Mouse (Mus musculus): ENCODE results near the gene Pcbp3. TPM values are rescaled to one million over a fixed set of nuclear protein-coding genes. Genes with fewer than 3 reads are reported as not detected.
"Not testable (repeated sequence)": the region's sequence is repeated elsewhere in the genome, so short reads cannot be mapped to it uniquely, and the experiment has no call there.

Gene Pcbp3
- total RNA-seq (2017): 7.8 and 14.0 TPM in 2 replicates

GRCm38 (mm10) chr10:76961790-76962489 is at the start of gene Pcbp3:
Pcbp3 (minus strand) TSS chr10:76961887.
- peak; percentile 97 for ATAC-seq (replicated peaks; ENCODE audit: low read depth, poor library complexity, severe bottlenecking)

DNA sequence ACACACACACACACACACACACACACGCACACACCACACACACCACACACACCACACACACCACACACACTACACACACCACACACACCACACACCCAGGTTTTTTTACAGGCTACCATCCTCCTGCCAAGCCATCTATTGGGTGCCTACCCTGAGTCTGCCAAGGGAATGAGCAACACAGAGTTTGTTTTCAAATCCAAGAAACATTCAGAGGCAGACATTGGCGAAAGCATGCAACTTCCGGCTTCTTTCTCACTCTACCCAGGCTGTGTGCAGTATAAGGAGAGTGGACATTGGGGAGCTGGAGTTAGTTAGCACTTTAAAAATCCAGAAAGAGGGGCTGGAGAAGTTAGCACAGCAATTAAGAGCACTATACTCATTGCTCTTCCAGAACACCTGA is 47.0 kb upstream of the Pcbp3 start:
- ATAC-seq (replicated peaks; ENCODE audit: low read depth, poor library complexity, severe bottlenecking): no peak

GRCm38 (mm10) chr10:77008109-77008561 is 46.4 kb upstream of the Pcbp3 start:
- no peak for ATAC-seq (replicated peaks; ENCODE audit: low read depth, poor library complexity, severe bottlenecking)

GRCm38 (mm10) chr10:77007433-77008108 is 45.9 kb upstream of the Pcbp3 start:
- ATAC-seq (replicated peaks; ENCODE audit: low read depth, poor library complexity, severe bottlenecking): no peak

DNA sequence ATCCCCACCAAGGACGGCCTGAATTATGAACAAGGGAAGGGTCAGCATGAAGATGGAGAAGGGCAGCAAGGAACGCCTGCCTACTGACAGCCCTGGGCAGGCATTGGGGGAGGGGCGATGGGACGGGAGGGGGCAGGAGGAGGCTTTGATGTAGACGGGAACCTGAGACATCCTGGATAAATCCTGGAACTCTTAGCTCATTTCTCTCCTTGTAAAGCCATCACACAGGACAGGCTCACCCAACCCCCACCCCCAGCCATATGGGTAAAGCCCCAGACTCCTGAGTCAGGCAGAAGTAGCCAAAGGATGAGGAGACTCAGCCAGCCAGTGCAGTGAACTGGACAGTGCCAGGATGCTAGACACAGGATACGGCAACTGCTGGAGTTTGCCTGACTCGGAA is 43.2 kb upstream of the Pcbp3 start:
- ATAC-seq (replicated peaks; ENCODE audit: low read depth, poor library complexity, severe bottlenecking): no peak

GRCm38 (mm10) chr10:76997759-76998513 is 36.2 kb upstream of the Pcbp3 start:
- no peak for ATAC-seq (replicated peaks; ENCODE audit: low read depth, poor library complexity, severe bottlenecking)

- ATAC-seq (replicated peaks; ENCODE audit: low read depth, poor library complexity, severe bottlenecking): no peak
Measured at GRCm38 (mm10) chr10:76992456-76992855, 30.8 kb upstream of the Pcbp3 start.

DNA sequence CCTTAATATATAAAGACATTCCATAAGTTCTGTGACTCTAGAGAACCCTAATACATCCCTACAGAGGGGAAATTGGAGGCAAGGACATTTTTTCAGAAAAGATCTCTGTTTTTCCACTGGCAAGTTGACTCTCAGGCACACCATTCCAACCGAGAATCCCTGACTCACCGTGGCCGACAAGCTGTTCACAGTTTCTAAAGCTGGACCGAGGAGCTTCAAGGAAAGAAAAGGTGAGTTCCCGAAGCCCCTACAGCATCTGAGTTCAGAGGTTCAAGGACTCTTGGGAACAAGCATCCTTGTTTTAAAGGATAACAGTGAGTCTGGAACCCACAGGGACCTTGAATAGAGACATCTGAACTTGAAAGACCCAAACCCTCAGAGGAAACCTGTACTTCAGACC is 26.9 kb upstream of the Pcbp3 start:
- no peak for ATAC-seq (replicated peaks; ENCODE audit: low read depth, poor library complexity, severe bottlenecking)

GRCm38 (mm10) chr10:76978042-76978441 is 16.4 kb upstream of the Pcbp3 start:
- ATAC-seq (replicated peaks; ENCODE audit: low read depth, poor library complexity, severe bottlenecking): peak; percentile 60; the same call in 1 of the 2 replicates

- ATAC-seq (replicated peaks; ENCODE audit: low read depth, poor library complexity, severe bottlenecking): no peak
Measured at GRCm38 (mm10) chr10:76976699-76977098, 15.0 kb upstream of the Pcbp3 start.

DNA sequence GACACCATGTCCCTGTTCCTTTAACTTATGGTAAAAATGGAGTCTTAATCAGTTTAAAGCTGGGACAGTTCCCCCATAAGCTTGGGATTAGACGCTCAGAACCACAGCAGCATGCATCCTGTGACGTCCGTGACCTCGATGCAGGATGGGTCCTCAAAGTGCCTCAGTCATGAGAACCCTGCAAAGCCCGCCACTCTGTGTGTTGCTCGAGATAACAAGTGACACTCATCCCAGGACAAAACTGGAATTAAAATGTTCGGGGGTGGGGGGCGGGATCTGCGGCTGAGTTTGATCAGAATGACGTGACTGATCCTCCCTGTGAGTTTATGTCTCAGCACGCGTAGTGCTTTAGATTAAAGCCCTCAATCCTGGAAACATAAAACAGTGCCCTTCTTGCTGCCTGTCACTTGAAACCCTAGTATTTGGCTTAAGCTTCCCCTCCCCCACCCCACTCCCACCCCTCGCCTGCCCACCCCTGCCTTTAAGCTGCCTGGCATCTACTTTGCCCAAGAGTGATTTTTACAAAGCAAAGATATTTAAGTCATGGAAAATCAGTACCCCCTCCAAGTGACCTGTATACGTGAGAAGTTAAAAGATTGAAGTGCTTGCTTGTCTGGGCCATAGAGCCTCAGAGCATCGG is 12.2 kb upstream of the Pcbp3 start:
- no peak for ATAC-seq (replicated peaks; ENCODE audit: low read depth, poor library complexity, severe bottlenecking)

DNA sequence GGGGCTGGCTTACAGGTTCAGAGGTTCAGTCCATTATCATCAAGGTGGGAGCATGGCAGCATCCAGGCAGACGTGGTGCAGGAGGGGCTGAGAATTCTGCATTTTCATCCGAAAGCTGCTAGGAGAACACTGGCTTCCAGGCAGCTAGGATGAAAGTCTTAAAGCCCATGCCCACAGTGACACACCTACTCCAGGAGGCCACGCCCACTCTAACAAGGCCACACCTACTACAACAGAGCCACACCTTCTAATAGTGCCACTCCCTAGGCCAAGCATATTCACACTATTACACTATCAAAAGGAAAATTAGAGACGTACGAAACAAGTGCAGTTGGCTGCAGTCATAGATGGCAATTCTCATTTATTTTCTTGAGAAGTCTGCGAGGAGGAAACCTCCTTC is 10.6 kb upstream of the Pcbp3 start:
- not testable (repeated sequence) for ATAC-seq (replicated peaks; ENCODE audit: low read depth, poor library complexity, severe bottlenecking)

GRCm38 (mm10) chr10:76970974-76971373 is 9.3 kb upstream of the Pcbp3 start:
- no peak for ATAC-seq (replicated peaks; ENCODE audit: low read depth, poor library complexity, severe bottlenecking)

DNA sequence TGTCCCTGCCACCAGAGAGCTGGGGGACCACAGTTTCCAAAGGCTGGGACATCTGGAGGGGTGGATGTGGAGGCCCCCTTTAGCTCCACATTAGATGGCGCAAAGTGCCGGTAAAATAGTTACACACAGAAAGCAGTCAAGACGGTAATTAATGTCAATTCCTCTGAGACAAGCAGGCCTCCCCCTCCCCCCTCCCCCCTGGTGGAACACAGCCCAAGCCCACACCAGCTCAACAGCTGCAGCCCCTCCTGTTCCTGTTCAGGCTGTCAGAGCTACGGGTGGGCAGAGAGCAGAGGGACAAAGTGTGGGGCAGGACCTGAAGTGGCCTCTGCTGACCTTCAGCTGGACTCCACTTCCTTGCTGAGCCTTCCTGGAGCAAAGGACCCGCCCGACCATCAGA is 2.7 kb upstream of the Pcbp3 start:
- no peak for ATAC-seq (replicated peaks; ENCODE audit: low read depth, poor library complexity, severe bottlenecking)

DNA sequence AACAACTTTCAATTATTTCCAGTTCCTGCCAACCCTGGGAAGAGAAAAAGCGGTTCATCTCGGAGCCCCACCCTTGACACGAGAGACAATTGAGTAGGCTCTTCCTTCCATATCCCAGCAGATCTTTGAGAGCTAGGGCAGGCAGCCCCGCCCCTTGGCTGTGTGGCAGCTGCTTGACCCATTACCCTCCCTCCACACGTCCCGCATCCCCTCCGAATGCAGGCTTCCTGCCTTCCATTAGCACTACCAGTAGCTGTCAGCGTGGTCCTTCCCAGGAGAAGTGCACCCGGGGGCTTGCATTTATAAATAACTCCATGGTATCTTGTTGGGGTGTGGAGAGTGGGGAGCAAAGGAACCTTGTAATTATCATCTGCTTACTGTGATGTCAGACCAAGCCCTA is 2.3 kb upstream of the Pcbp3 start:
- no peak for ATAC-seq (replicated peaks; ENCODE audit: low read depth, poor library complexity, severe bottlenecking)

DNA sequence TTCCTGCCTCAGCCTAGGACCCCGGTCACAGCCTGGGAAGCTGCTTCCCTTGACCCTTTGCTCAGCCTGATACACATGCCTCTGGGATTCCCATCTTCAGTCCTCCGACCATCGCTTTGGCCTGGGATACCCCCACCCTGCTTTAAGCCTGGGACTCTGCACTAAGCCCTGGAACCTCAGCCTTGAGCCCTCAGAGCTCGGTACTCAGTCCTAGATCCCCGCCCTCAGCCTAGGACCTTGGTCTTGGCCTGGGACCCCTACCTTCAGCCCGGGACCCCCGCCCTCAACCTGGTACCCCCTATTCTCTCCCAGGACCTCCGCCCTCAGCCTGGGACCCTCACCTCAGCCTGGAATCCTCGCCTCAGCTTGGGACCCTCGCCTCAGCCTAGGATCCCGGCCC is 531 bp downstream of the Pcbp3 start:
- no peak for ATAC-seq (replicated peaks; ENCODE audit: low read depth, poor library complexity, severe bottlenecking)

GRCm38 (mm10) chr10:76958201-76958600 is 3.5 kb downstream of the Pcbp3 start:
- ATAC-seq (replicated peaks; ENCODE audit: low read depth, poor library complexity, severe bottlenecking): no peak

- ATAC-seq (replicated peaks; ENCODE audit: low read depth, poor library complexity, severe bottlenecking): no peak
Measured at GRCm38 (mm10) chr10:76956200-76956599, 5.5 kb downstream of the Pcbp3 start.

DNA sequence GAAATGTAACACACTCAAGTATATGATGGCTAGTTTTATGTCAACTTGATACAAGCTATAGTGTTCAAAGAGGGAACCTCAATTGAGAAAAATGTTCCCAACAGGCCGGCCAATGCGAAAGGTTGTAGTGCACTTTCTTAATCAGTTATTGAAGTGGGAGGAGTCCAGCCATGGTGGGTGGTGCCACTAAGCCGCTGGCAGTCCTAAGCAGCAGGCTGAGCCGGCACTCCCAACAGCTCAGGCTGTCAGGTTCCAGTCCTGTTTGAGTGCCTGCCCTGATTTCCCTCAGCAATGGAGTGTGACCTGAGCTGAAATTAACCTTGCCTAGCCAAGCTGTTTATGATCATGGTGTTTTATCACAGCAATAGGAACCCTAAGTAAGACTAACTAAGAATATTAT is 20.6 kb downstream of the Pcbp3 start:
- no peak for ATAC-seq (replicated peaks; ENCODE audit: low read depth, poor library complexity, severe bottlenecking)

- no peak for ATAC-seq (replicated peaks; ENCODE audit: low read depth, poor library complexity, severe bottlenecking)
Measured at GRCm38 (mm10) chr10:76936827-76937226, 24.9 kb downstream of the Pcbp3 start.

GRCm38 (mm10) chr10:76934805-76935204 is 26.9 kb downstream of the Pcbp3 start:
- ATAC-seq (replicated peaks; ENCODE audit: low read depth, poor library complexity, severe bottlenecking): no peak

All from common myeloid progenitor, adult 5-6 weeks (primary cell).